Mouse (Mus musculus) heart, embryonic 12.5 days (tissue): ENCODE results near the gene Slc22a13. TPM values are rescaled to one million over a fixed set of nuclear protein-coding genes. Genes with fewer than 3 reads are reported as not detected.

Experiments
- ATAC-seq: fragments of 200-750 bp; cut with Nextera tagmentation; 2 replicates; pipeline ENCODE4 v1.8.0; 2017; ENCODE audit warnings: moderate TSS enrichment, moderate library complexity; ENCODE audit not compliant: insufficient number of reproducible peaks, low FRiP score
- H3K27ac ChIP-seq: fragments of 300-500 bp; sonication (generic); 2 replicates; pipeline ENCODE4 v1.5.1; 2016; ENCODE audit warnings: mild to moderate bottlenecking, moderate library complexity; ENCODE audit not compliant: poor library complexity, severe bottlenecking
- H3K27me3 ChIP-seq: fragments of 300-500 bp; sonication (generic); replicated peaks from 2 replicates; pipeline ENCODE4 v1.6.1; 2016; ENCODE audit warnings: mild to moderate bottlenecking, moderate library complexity
- H3K36me3 ChIP-seq: fragments of 300-500 bp; sonication (generic); 2 replicates; pipeline ENCODE4 v1.6.1; 2016; ENCODE audit warnings: mild to moderate bottlenecking, moderate library complexity
- H3K4me1 ChIP-seq: fragments of 300-500 bp; sonication (generic); replicated peaks from 2 replicates; pipeline ENCODE4 v1.6.1; 2016; ENCODE audit warnings: mild to moderate bottlenecking
- H3K4me2 ChIP-seq: fragments of 300-500 bp; sonication (generic); 2 replicates; pipeline ENCODE4 v1.6.1; 2016; ENCODE audit warnings: mild to moderate bottlenecking, moderate library complexity
- H3K4me3 ChIP-seq: fragments of 300-500 bp; sonication (generic); 2 replicates; pipeline ENCODE4 v1.5.1; 2016; ENCODE audit warnings: mild to moderate bottlenecking
- H3K9ac ChIP-seq: fragments of 300-500 bp; sonication (generic); 2 replicates; pipeline ENCODE4 v1.6.1; 2016; ENCODE audit warnings: mild to moderate bottlenecking, moderate library complexity
- H3K9me3 ChIP-seq: fragments of 300-500 bp; sonication (generic); replicated peaks from 2 replicates; pipeline ENCODE4 v1.6.1; 2016; ENCODE audit warnings: mild to moderate bottlenecking, moderate library complexity
- WGBS: fragments of 180-500 bp; shearing (Covaris S2); methylation state at CpG from one replicate; pipeline ENCODE4 v1.1.7; 2016; 5-methylcytosine and 5-hydroxymethylcytosine counted together
- polyA plus RNA-seq: library from polyadenylated mRNA; unstranded; fragments of >200 nt; fragmentation: Nextera tagmentation; extraction: Ambion mirVana; gene quantifications from 2 replicates; pipeline ENCODE4 v1.2.1, GENCODE M21; 2016

The Slc22a13 gene
- polyA plus RNA-seq, 1 experiment from 2014 or later = not detected

DNA sequence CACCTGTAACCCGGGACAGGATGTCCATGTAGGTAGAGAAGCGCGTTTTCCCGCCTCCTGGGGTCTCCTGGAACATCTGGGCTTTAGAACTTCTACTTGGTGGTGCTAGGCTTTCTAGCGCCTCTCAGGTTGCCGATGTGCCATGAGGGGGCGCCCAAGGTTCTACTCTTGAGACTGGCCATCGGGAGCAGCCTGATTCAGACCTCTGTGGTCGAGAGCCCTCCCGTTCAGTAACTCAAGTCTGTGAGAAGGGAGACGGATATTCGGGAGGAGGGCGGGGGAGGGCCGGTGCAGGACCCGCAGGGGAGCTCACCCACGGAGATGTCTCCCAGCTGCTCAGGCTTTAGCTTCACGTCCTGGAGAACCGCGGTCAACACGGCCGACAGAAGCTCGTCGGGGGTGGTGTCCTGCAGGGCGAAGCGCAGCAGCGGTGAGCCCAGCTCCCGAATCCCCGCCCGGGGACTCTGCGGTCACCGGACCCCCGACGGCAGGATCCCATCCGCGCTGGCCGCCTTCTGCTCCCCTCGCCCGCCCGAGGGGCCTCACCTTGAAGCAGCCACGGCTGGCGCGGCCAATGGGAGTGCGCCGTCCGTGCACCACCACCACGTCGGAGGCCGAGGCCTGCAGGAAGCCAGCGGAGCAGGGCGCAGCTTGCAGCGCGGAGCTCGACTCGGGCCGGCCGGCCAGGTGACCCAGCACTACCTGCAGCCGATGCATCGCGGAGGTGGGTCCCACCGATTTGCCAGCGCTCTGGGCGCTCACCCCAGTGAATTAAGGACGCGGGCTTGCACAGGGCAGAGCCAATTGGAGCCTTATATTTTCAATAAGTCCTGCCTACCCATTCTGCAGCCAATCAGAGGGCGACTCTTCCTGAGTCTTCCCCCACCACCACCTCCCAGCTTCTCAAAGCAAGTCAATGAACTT, 52.4 kb downstream of the Slc22a13 start, which contains the start of gene Acaa1b:
Gene Acaa1b, minus strand, starts transcription at position 816 of the 924 bp plus-strand sequence.
- peaks cover 39% of the 10 kb centered on the region for H3K27me3 ChIP-seq
- peak within 1 kb of the TSS; percentile 88 for H3K4me2 ChIP-seq
- no peak within 1 kb of the TSS for H3K27ac ChIP-seq
- WGBS = under 1% methylated on average over 65 of the region's 65 CpGs
- peak within 1 kb of the TSS; percentile 59; the same call in 1 of the 2 replicates for H3K9ac ChIP-seq
- no peaks in the 10 kb centered on the region; the same call in 1 of the 2 replicates for H3K4me1 ChIP-seq
- no peaks in the 10 kb centered on the region for H3K9me3 ChIP-seq
- ATAC-seq = peak; percentile 78
- peak within 1 kb of the TSS; percentile 56 for H3K4me3 ChIP-seq
- no peaks in the 10 kb centered on the region for H3K36me3 ChIP-seq

DNA sequence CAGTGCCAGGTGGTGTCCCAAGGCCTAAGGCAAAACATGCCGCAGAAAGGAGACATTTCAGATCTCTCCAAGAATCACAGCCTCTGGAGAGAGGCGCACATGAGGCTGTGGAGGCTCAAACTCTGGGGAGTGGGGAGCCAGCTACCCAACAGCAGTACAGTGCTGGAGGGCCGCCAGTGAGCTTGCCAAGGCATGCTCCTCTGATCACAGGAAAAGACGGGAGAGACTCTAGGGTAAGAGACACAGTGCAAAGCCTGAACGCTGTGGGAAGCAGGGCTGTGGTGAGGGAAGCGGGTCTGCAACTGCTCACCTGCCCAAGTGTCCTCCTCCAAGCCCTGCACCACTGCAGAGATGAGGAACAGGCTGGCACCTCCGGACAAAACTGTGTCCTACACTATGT, 53.1 kb downstream of the Slc22a13 start:
- Histone ChIP-seq H3K9me3 (no peaks in the 10 kb centered on the region), H3K4me1 (no peaks in the 10 kb centered on the region; the same call in 1 of the 2 replicates), H3K36me3 (no peaks in the 10 kb centered on the region), H3K27ac (no peak overlapping the region), H3K4me3 (no peak overlapping the region), H3K4me2 (no peak overlapping the region), H3K9ac (no peak overlapping the region), H3K27me3 (peaks cover 39% of the 10 kb centered on the region)
- 42% methylated on average over 7 of the region's 7 CpGs for WGBS
- no peak for ATAC-seq

DNA sequence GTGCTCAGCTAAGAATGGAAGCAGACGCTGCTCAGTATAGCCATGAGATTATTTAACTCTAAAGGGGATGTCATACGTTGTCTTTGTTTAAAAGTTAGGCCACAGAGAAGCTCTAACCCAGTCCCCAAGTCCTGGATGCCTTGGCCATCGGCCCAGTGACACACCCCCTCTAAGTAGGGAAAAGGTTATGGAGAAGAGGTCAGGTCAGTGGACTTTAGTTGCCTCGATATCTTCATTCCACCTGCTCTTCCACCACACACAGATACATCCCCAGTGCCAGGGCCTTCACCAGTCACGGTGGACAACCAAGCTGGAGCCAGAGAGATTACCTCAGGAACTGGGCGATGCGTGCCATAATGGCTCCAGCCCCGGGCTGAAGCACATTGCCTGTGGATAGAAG, 53.5 kb downstream of the Slc22a13 start:
- no peak overlapping the region for H3K4me3 ChIP-seq
- no peaks in the 10 kb centered on the region for H3K9me3 ChIP-seq
- peaks cover 43% of the 10 kb centered on the region for H3K27me3 ChIP-seq
- H3K27ac ChIP-seq = no peak overlapping the region
- H3K4me1 ChIP-seq = no peaks in the 10 kb centered on the region; the same call in 1 of the 2 replicates
- no peak for ATAC-seq
- WGBS = 73% methylated on average over 8 of the region's 8 CpGs
- H3K9ac ChIP-seq = no peak overlapping the region
- no peaks in the 10 kb centered on the region for H3K36me3 ChIP-seq
- H3K4me2 ChIP-seq = no peak overlapping the region

DNA sequence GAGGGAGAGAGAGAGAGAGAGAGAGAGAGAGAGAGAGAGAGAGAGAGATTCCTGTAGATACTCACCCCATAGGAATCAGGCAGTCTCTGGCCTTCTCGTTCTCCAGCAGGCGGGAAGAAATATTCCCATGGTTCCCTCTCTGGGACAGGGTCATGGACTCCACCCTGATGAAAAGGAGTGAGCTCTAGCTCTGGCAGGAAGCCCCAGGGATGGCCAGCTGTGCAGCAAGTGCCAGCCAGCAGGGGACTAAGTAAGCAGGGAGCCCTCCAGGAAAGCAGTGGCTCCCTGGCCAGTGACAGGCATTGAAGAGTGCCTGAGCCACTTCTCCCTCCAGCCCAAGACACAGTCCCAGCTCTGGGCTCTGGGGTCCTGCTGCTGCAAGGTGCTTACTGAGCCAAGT, 57.1 kb downstream of the Slc22a13 start:
- WGBS = 54% methylated on average over 2 of the region's 2 CpGs
- Histone ChIP-seq H3K27ac (no peak overlapping the region), H3K27me3 (peaks cover 38% of the 10 kb centered on the region), H3K4me2 (no peak overlapping the region), H3K4me1 (no peaks in the 10 kb centered on the region; the same call in 1 of the 2 replicates), H3K9me3 (no peaks in the 10 kb centered on the region), H3K36me3 (no peaks in the 10 kb centered on the region), H3K4me3 (no peak overlapping the region), H3K9ac (no peak overlapping the region)
- ATAC-seq = no peak

DNA sequence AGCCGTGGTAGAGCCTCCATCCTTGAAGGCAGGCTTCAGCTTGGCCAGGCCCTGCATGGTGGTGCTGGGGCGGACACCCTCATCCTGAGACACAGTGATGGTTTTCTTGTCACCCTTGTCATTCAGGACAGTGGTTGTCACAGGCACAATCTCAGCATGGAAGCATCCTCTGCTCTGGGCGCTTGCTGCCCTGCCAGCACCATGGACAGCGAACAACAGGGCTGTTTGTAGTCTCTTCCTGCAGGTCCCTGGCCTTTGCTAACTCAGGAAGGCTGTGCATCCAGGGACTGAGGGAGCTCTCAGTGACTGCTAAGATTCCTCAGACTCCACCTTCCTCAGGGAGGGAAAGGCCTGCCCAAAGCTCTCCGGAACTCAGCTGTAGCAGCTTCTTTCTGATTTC, 59.3 kb downstream of the Slc22a13 start:
- Histone ChIP-seq H3K4me3 (no peak overlapping the region), H3K9me3 (no peaks in the 10 kb centered on the region), H3K9ac (no peak overlapping the region), H3K4me1 (no peaks in the 10 kb centered on the region), H3K36me3 (no peaks in the 10 kb centered on the region), H3K27me3 (peaks cover 22% of the 10 kb centered on the region; the same call in 1 of the 2 replicates), H3K4me2 (no peak overlapping the region), H3K27ac (no peak overlapping the region)
- WGBS = 23% methylated on average over 5 of the region's 5 CpGs
- no peak for ATAC-seq

DNA sequence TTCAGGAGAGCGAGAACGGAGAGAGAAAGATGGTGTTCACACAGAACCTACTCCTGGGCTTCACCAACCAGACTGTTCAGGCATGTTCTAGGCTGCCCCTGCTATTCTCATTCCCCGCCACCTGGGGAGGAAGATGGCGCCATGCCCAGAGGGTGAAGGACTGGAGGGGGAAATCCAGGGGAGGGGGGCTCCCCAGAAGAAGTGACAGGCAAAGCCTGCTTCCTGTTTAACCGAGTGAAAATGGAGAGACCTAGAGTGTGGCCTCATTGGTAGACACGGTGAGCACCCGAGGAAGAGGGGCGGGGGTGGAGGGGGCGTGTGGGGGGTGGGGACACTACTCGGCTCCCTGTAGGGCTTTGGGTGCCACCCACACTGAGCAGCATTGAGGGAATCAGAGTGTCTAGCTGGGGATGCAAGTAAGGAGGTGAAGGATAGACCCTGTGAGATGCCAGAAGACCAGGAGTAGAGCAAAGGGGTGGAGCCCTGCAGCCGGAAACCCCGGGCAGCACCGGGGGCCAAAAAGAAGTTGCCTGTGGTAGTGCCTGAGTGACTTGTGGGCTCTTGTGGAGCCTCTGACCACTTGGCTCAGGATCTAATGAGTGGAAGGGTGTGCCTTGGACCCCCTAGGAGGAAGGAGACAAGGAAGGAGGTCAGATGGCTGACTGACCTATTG, 62.7 kb downstream of the Slc22a13 start:
- no peak for ATAC-seq
- H3K9me3 ChIP-seq = no peaks in the 10 kb centered on the region
- no peaks in the 10 kb centered on the region for H3K36me3 ChIP-seq
- 70% methylated on average over 13 of the region's 13 CpGs for WGBS
- no peaks in the 10 kb centered on the region for H3K4me1 ChIP-seq
- peaks cover 11% of the 10 kb centered on the region; the same call in 1 of the 2 replicates for H3K27me3 ChIP-seq
- H3K4me3 ChIP-seq = no peak overlapping the region
- H3K9ac ChIP-seq = no peak overlapping the region
- no peak overlapping the region for H3K4me2 ChIP-seq
- H3K27ac ChIP-seq = no peak overlapping the region

DNA sequence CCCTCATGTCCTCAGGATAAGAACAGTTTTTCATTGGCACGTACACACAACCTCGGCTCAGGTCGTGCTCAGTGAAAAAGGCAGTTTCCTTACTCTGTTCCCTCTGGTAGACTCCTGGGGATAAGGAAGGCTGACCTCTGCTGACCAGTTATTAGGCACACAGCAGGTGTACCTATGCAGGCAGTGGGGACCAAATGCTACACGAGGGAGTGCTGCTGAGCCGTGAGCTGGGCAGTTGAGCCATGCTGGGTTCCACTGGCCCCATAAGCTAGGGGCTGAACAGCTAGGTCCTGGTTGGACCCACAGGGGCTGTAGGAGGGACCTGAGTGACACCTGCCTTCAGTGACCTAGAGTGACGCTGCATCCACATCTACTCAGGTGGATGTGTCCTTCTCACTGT, 63.3 kb downstream of the Slc22a13 start:
- WGBS = 63% methylated on average over 6 of the region's 6 CpGs
- no peak overlapping the region for H3K4me3 ChIP-seq
- H3K9ac ChIP-seq = no peak overlapping the region
- H3K4me2 ChIP-seq = no peak overlapping the region
- no peak for ATAC-seq
- H3K27me3 ChIP-seq = peaks cover 8% of the 10 kb centered on the region; the same call in 1 of the 2 replicates
- H3K4me1 ChIP-seq = no peaks in the 10 kb centered on the region
- H3K27ac ChIP-seq = no peak overlapping the region
- H3K9me3 ChIP-seq = no peaks in the 10 kb centered on the region
- no peaks in the 10 kb centered on the region for H3K36me3 ChIP-seq

DNA sequence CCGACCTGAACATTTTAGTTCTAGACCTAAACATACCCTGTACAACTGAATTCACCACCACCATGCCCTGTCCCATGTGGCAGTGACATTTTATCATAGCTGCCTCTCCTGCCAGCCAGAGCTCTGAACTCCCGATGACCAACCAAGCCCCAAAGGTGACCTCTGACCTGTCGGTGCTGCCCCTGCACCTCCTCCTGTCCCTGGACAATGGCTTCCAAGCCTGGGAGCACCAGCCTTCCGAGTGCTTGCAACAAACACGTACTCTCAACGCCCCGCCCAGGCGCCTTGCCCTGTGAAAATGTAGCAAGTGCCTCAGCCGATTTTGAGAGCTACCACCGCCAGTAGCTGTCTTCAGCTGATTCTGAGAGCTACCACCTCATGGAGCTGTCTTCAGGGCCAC, 63.8 kb downstream of the Slc22a13 start:
- no peak overlapping the region for H3K4me2 ChIP-seq
- H3K36me3 ChIP-seq = no peaks in the 10 kb centered on the region
- H3K4me1 ChIP-seq = no peaks in the 10 kb centered on the region
- WGBS = 68% methylated on average over 10 of the region's 10 CpGs
- no peak overlapping the region for H3K4me3 ChIP-seq
- no peaks in the 10 kb centered on the region for H3K9me3 ChIP-seq
- H3K27me3 ChIP-seq = 0 out of 2 replicates have a peak, but pooled peaks cover 3% of the 10 kb centered on the region
- ATAC-seq = no peak
- H3K27ac ChIP-seq = no peak overlapping the region
- H3K9ac ChIP-seq = no peak overlapping the region

DNA sequence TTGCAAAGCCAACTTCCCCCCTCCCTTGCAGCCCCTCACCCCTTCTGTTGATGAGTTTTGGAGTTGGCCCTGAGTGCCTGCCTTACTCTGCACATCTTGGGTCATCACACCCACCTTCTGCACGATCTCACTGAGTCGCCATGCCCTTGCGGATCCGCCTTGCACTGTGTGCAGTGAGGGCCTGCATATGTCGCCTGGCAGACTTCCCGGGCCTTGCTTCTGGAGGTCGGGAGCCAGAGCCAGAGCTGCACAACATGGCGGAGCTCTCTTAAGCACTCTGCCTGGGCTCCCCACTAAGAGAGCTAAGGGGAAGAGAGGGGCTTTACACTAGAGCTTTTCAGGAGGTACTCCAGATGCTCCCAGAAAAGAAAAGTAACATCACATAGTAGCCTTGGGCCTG, 64.2 kb downstream of the Slc22a13 start:
- WGBS = 86% methylated on average over 8 of the region's 8 CpGs
- no peak overlapping the region for H3K27ac ChIP-seq
- no peak overlapping the region for H3K4me3 ChIP-seq
- ATAC-seq = no peak
- H3K27me3 ChIP-seq = 0 out of 2 replicates have a peak, but pooled peaks cover 3% of the 10 kb centered on the region
- no peaks in the 10 kb centered on the region for H3K9me3 ChIP-seq
- H3K4me1 ChIP-seq = 0 out of 2 replicates have a peak, but pooled peaks cover under 1% of the 10 kb centered on the region
- H3K9ac ChIP-seq = no peak overlapping the region
- no peaks in the 10 kb centered on the region for H3K36me3 ChIP-seq
- no peak overlapping the region for H3K4me2 ChIP-seq

DNA sequence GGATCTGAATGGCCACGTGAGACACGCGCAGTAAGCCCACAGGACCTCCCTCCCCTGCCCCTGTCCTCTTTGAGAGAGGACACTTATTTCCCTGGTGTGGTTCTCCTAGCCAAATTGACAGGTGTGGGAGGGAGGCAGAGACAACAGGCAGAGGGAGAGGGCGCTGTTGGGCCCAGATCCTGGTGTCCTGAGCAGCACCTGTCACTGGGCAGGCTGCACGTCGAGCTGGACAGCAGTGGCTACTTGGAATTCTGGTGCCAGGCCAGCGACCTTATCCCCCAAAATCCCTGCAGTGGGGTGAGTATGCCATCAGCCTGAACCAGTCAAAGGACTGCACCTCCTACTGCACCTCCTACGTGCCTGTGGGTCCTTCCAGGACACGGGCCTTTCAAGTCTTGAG, 65.5 kb downstream of the Slc22a13 start:
- no peak overlapping the region for H3K4me2 ChIP-seq
- H3K9ac ChIP-seq = no peak overlapping the region
- no peak overlapping the region for H3K4me3 ChIP-seq
- H3K4me1 ChIP-seq = 0 out of 2 replicates have a peak, but pooled peaks cover 3% of the 10 kb centered on the region
- H3K27me3 ChIP-seq = 0 out of 2 replicates have a peak, but pooled peaks cover 3% of the 10 kb centered on the region
- no peak for ATAC-seq
- no peaks in the 10 kb centered on the region for H3K36me3 ChIP-seq
- 75% methylated on average over 9 of the region's 9 CpGs for WGBS
- no peak overlapping the region for H3K27ac ChIP-seq
- H3K9me3 ChIP-seq = no peaks in the 10 kb centered on the region
